In genomic region chr13:37559056-37559455, GRCm38 (mm10) we compare ENCODE assay signal across 12 mouse cellular contexts.
"Had no signal": no experiment of that assay in that cellular context is flagged by ENCODE, and none has a peak within 500 bp of the region (broad histone marks: within the 10 kb centered on the region; RNA-seq: fewer than 3 reads in every experiment).

No protein-coding gene starts in this region.

- ATAC-seq: liver, embryonic 12.5 days; midbrain, embryonic 13.5 days had no signal

- DNase-seq: kidney, adult 11 months; kidney, adult 9 months; kidney, postnatal 36 days; lung, postnatal 14 days had no signal

- H3K36me3 ChIP-seq: limb, embryonic 10.5 days; liver, embryonic 12.5 days; lung, embryonic 15.5 days; midbrain, embryonic 13.5 days; neural tube, embryonic 12.5 days had no signal

- H3K4me3 ChIP-seq: left cerebral cortex, adult 2 months; limb, embryonic 10.5 days; liver, embryonic 12.5 days; lung, embryonic 15.5 days; midbrain, embryonic 13.5 days; neural tube, embryonic 12.5 days had no signal

- H3K27ac ChIP-seq: kidney, postnatal 0 days; left cerebral cortex, adult 2 months; liver, embryonic 12.5 days; lung, embryonic 15.5 days; macrophage; midbrain, embryonic 13.5 days; neural tube, embryonic 12.5 days had no signal

- H3K27me3 ChIP-seq: liver, embryonic 12.5 days; lung, embryonic 15.5 days; neural tube, embryonic 12.5 days had no signal

- H3K9me3 ChIP-seq: limb, embryonic 10.5 days; liver, embryonic 12.5 days; lung, embryonic 15.5 days; midbrain, embryonic 13.5 days; neural tube, embryonic 12.5 days had no signal

- H3K4me2 ChIP-seq: liver, embryonic 12.5 days; lung, embryonic 15.5 days; midbrain, embryonic 13.5 days; neural tube, embryonic 12.5 days had no signal

- H3K9ac ChIP-seq: liver, embryonic 12.5 days; lung, embryonic 15.5 days; midbrain, embryonic 13.5 days; neural tube, embryonic 12.5 days had no signal
